Mouse (Mus musculus) bone marrow macrophage, adult 2 months (primary cell): ENCODE measurements at regions not wholly inside any gene's neighbourhood (a gene's known extent, or its start where the extent isn't known, plus 50 kb on each side); places are given as distances from the start of the nearest gene placed in this dataset.

Source experiments
- CTCF ChIP-seq: IDR thresholded peaks from 2 replicates; pipeline ENCODE4 v1.5.1; 2012; ENCODE audit warnings: low read depth, mild to moderate bottlenecking, low read length, moderate library complexity
- POLR2A ChIP-seq: IDR thresholded peaks from 2 replicates; pipeline ENCODE4 v1.6.1; 2012; ENCODE audit warnings: mild to moderate bottlenecking, low read depth, low read length, borderline replicate concordance

DNA sequence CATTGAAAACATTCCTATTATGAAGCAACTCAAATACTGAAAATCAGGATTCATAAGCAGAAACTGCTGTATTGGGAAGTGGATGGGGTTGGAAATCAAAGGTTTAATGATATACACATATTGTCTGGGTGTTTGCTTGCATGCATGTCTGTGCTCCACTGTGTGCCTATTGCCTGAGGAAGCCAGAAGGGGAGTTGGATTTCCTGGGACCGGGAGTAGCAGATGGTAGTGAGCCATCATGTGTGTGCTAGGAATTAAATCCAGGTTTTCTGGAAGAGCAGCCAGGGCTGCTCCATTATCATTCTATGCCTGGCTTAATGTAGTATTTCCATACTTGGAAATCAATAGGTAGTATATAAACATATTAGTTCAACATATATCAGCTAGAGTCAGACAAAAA, 271.0 kb upstream of the Marcks start:
- TF ChIP-seq POLR2A: no peak
- no peak for TF ChIP-seq CTCF
